Mouse (Mus musculus) CH12.LX (cell line): ENCODE data around the gene Ralbp1. TPM values are rescaled to one million over a fixed set of nuclear protein-coding genes. Genes with fewer than 3 reads are reported as not detected.
A peak's percentile ranks its signal among the peaks of the same experiment; 100 is the strongest.

Experiments used
- DNase-seq: peaks from one replicate; pipeline ENCODE4 v3.0.0-alpha.2; 2013; ENCODE audit errors: extremely low read depth
- H3K27ac ChIP-seq: 2 replicates; pipeline ENCODE4 v1.5.1; 2012; ENCODE audit warnings: low read depth, mild to moderate bottlenecking, control low read depth, moderate library complexity; ENCODE audit not compliant: insufficient read depth
- H3K27me3 ChIP-seq: replicated peaks from 2 replicates; pipeline ENCODE3; 2012; ENCODE audit warnings: inconsistent platforms
- H3K36me3 ChIP-seq, 2 experiments: replicated peaks in 1 of 2; 2 replicates each; pipeline versions ENCODE3 to v1.6.1; 2012; ENCODE audit warnings: inconsistent platforms in 1 of 2, low read length in 1 of 2, mild to moderate bottlenecking in 1 of 2, mixed read lengths in 1 of 2, moderate library complexity in 1 of 2; ENCODE audit not compliant: control insufficient read depth in 1 of 2, insufficient read depth in 1 of 2
- H3K4me1 ChIP-seq, 2 experiments: 2 replicates each; pipeline ENCODE4 v1.6.1; 2012; ENCODE audit warnings: inconsistent platforms in 1 of 2, moderate library complexity in 1 of 2; ENCODE audit not compliant: insufficient read depth in 2 of 2, control insufficient read depth in 1 of 2
- H3K4me2 ChIP-seq: 2 replicates; pipeline ENCODE4 v1.6.1; 2012; ENCODE audit warnings: low read depth, mild to moderate bottlenecking, control low read depth; ENCODE audit not compliant: poor library complexity, insufficient read depth, severe bottlenecking
- H3K4me3 ChIP-seq, 3 experiments: fragments of 150-350 bp in 1 of 3; sonication (generic) in 1 of 3; replicated peaks in 1 of 3; 2 replicates each; pipeline versions ENCODE3 to v1.5.1; 2011 to 2012; ENCODE audit warnings: low read depth in 2 of 3, low read length in 2 of 3, mild to moderate bottlenecking in 2 of 3, moderate library complexity in 2 of 3, control low read depth in 1 of 3, improper control_type of control experiment in 1 of 3, inconsistent platforms in 1 of 3, mixed read lengths in 1 of 3; ENCODE audit not compliant: poor library complexity in 1 of 3
- H3K79me2 ChIP-seq: replicated peaks from 2 replicates; pipeline ENCODE4 v1.6.1; 2012; ENCODE audit warnings: mild to moderate bottlenecking, moderate library complexity; ENCODE audit not compliant: control insufficient read depth, poor library complexity, insufficient read depth, severe bottlenecking; ENCODE audit errors: extremely low read depth
- H3K9ac ChIP-seq: 2 replicates; pipeline ENCODE4 v1.6.1; 2012; ENCODE audit warnings: low read depth, mild to moderate bottlenecking, control low read depth, moderate library complexity; ENCODE audit not compliant: insufficient read depth
- H3K9me3 ChIP-seq: replicated peaks from 2 replicates; pipeline ENCODE3; 2012; ENCODE audit warnings: low read length, inconsistent platforms, mixed read lengths
- BHLHE40 ChIP-seq: IDR thresholded peaks from 2 replicates; pipeline ENCODE4 v1.6.1; 2011; ENCODE audit warnings: mild to moderate bottlenecking, low read depth, low read length, improper control_type of control experiment
- CHD2 ChIP-seq: IDR thresholded peaks from 2 replicates; pipeline ENCODE4 v1.6.1; 2011; ENCODE audit warnings: low read length, improper control_type of control experiment
- CTCF ChIP-seq, 2 experiments: IDR thresholded peaks in 1 of 2; conservative IDR thresholded peaks in 1 of 2; 2 replicates each; pipeline ENCODE4 v1.5.1; 2011 to 2012; ENCODE audit warnings: low read depth in 2 of 2, low read length in 2 of 2, improper control_type of control experiment in 1 of 2, inconsistent platforms in 1 of 2, mild to moderate bottlenecking in 1 of 2, moderate library complexity in 1 of 2
- E2F4 ChIP-seq: IDR thresholded peaks from 2 replicates; pipeline ENCODE4 v1.6.1; 2011; ENCODE audit warnings: low read depth, low read length, improper control_type of control experiment; ENCODE audit not compliant: insufficient replicate concordance
- ELF1 ChIP-seq: IDR thresholded peaks from 2 replicates; pipeline ENCODE4 v1.6.1; 2014; ENCODE audit warnings: low read depth, mild to moderate bottlenecking, inconsistent platforms, low read length, improper control_type of control experiment
- EP300 ChIP-seq: IDR thresholded peaks from 2 replicates; pipeline ENCODE4 v1.6.1; 2011; ENCODE audit warnings: low read length, improper control_type of control experiment
- HCFC1 ChIP-seq: IDR thresholded peaks from 2 replicates; pipeline ENCODE4 v1.6.1; 2012; ENCODE audit warnings: low read depth, mild to moderate bottlenecking, inconsistent platforms, low read length, improper control_type of control experiment
- JUND ChIP-seq: conservative IDR thresholded peaks from 2 replicates; pipeline ENCODE4 v1.6.1; 2011; ENCODE audit warnings: low read depth, low read length, improper control_type of control experiment
- KAT2A ChIP-seq: IDR thresholded peaks from 2 replicates; pipeline ENCODE4 v1.6.1; 2012; ENCODE audit warnings: low read length, improper control_type of control experiment, inconsistent platforms; ENCODE audit not compliant: insufficient replicate concordance
- MAFK ChIP-seq: IDR thresholded peaks from 2 replicates; pipeline ENCODE4 v1.6.1; 2011; ENCODE audit warnings: low read length, improper control_type of control experiment; ENCODE audit not compliant: insufficient replicate concordance
- MAX ChIP-seq: IDR thresholded peaks from 2 replicates; pipeline ENCODE4 v1.6.1; 2011; ENCODE audit warnings: low read length, improper control_type of control experiment
- MEF2A ChIP-seq: IDR thresholded peaks from 2 replicates; pipeline ENCODE4 v1.6.1; 2014; ENCODE audit warnings: low read depth, mild to moderate bottlenecking, inconsistent platforms, low read length, improper control_type of control experiment, borderline replicate concordance
- MXI1 ChIP-seq: IDR thresholded peaks from 2 replicates; pipeline ENCODE4 v1.6.1; 2011; ENCODE audit warnings: mild to moderate bottlenecking, low read depth, low read length, improper control_type of control experiment
- MYC ChIP-seq: IDR thresholded peaks from 2 replicates; pipeline ENCODE4 v1.6.1; 2011; ENCODE audit warnings: low read depth, mild to moderate bottlenecking, improper control_type of control experiment, low read length
- PAX5 ChIP-seq: IDR thresholded peaks from 2 replicates; pipeline ENCODE4 v1.6.1; 2012; ENCODE audit warnings: low read length, inconsistent platforms, mixed read lengths
- POLR2A ChIP-seq: IDR thresholded peaks from 2 replicates; pipeline ENCODE4 v1.6.1; 2011; ENCODE audit warnings: low read depth, mild to moderate bottlenecking, improper control_type of control experiment, low read length
- POLR2AphosphoS2 ChIP-seq: IDR thresholded peaks from 2 replicates; pipeline ENCODE4 v1.6.1; 2011; ENCODE audit warnings: low read depth, low read length, improper control_type of control experiment
- SMC3 ChIP-seq: IDR thresholded peaks from 2 replicates; pipeline ENCODE4 v1.6.1; 2011; ENCODE audit warnings: low read depth, low read length, improper control_type of control experiment
- TBP ChIP-seq: conservative IDR thresholded peaks from 2 replicates; pipeline ENCODE4 v1.6.1; 2011; ENCODE audit warnings: low read depth, low read length, improper control_type of control experiment
- TCF12 ChIP-seq: IDR thresholded peaks from 2 replicates; pipeline ENCODE4 v1.6.1; 2014; ENCODE audit warnings: low read depth, mild to moderate bottlenecking, inconsistent platforms, low read length, improper control_type of control experiment
- USF2 ChIP-seq: conservative IDR thresholded peaks from 2 replicates; pipeline ENCODE4 v1.6.1; 2011; ENCODE audit warnings: low read depth, low read length, improper control_type of control experiment
- ZC3H11A ChIP-seq: IDR thresholded peaks from 2 replicates; pipeline ENCODE4 v1.6.1; 2012; ENCODE audit warnings: low read depth, mild to moderate bottlenecking, inconsistent platforms, low read length, improper control_type of control experiment
- ZNF384 ChIP-seq: IDR thresholded peaks from 2 replicates; pipeline ENCODE4 v1.6.1; 2012; ENCODE audit warnings: low read depth, low read length, improper control_type of control experiment, inconsistent platforms
- dilution Hi-C: fragments of 300-500 bp; cut with MboI; formaldehyde crosslinking; loops from 2 replicates; pipeline ENCODE4 v1.14.3; 2020; ENCODE audit warnings: low sequenced_read_pairs; ENCODE audit not compliant: extremely low pct_unique_long_range_greater_than_20kb, extremely low pct_ligation_motif_present
- in situ Hi-C: fragments of 300-500 bp; cut with MboI; formaldehyde crosslinking; loops from 3 replicates; pipeline ENCODE4 v1.14.3; 2019; ENCODE audit warnings: low sequenced_read_pairs, low pct_ligation_motif_present, low pct_unique_long_range_greater_than_20kb, mixed read lengths
- polyA plus RNA-seq: library from polyadenylated mRNA; unstranded; fragments of >175 nt; gene quantifications from 2 replicates; pipeline ENCODE4 v1.2.1, GENCODE M21; 2012; ENCODE audit warnings: low read depth; ENCODE audit not compliant: insufficient read length
- total RNA-seq, 2 experiments: library from RNA; depleted of rRNA; stranded (reverse); fragments of 300-350 nt in 1 of 2; fragments of >200 nt in 1 of 2; gene quantifications; 2 replicates each; pipeline ENCODE4 v1.2.3; 2012 to 2014

Gene Ralbp1
- total and polyA plus RNA-seq, 3 experiments, result 25.3 to 27.2 (median 26.5) TPM

GRCm38 (mm10) chr17:65799353-65799752 lies 86.2 kb downstream of the Ralbp1 start:
- TF ChIP-seq ZC3H11A (no peak), USF2 (no peak), POLR2AphosphoS2 (no peak), E2F4 (no peak), JUND (no peak), POLR2A (no peak), KAT2A (no peak), CHD2 (no peak), MYC (no peak), SMC3 (no peak), MAFK (no peak), CTCF (conservative IDR thresholded peaks at IDR 0.05 in 1 of 2, IDR thresholded peaks at IDR 0.05 in 1 of 2; ENCODE audit: low read depth in 2 of 2, low read length in 2 of 2) (no peak), PAX5 (no peak), TBP (no peak), EP300 (no peak), MEF2A (no peak), HCFC1 (no peak), TCF12 (no peak), ZNF384 (no peak)
- no peak overlapping the region for H3K27ac ChIP-seq
- peaks cover 27% of the 10 kb centered on the region for H3K79me2 ChIP-seq
- no peak overlapping the region for H3K4me2 ChIP-seq
- no peaks in the 10 kb centered on the region for H3K9me3 ChIP-seq
- H3K36me3 ChIP-seq, result peaks cover 6 to 35% of the 10 kb centered on the region in 2 experiments
- no peak overlapping the region for H3K4me3 ChIP-seq
- H3K27me3 ChIP-seq, result no peaks in the 10 kb centered on the region
- H3K9ac ChIP-seq, result no peak overlapping the region
- dilution Hi-C loops (no loop called here), in situ Hi-C loops (no loop called here)
- no peak for DNase-seq
- peaks cover 5 to 56% of the 10 kb centered on the region in 2 experiments for H3K4me1 ChIP-seq

GRCm38 (mm10) chr17:65798446-65798845 lies 87.2 kb downstream of the Ralbp1 start:
- Histone ChIP-seq H3K4me3 (no peak overlapping the region), H3K27me3 (no peaks in the 10 kb centered on the region), H3K9me3 (no peaks in the 10 kb centered on the region), H3K27ac (no peak overlapping the region), H3K79me2 (peaks cover 33% of the 10 kb centered on the region), H3K9ac (no peak overlapping the region), H3K36me3 (peaks cover 6 to 31% of the 10 kb centered on the region in 2 experiments), H3K4me1 (peaks cover 5 to 59% of the 10 kb centered on the region in 2 experiments), H3K4me2 (no peak overlapping the region)
- dilution Hi-C loops, result no loop called here
- no peak for DNase-seq
- TF ChIP-seq MXI1, result 0 out of 2 replicates have a peak, but pooled peaks have one; percentile 37
- TF ChIP-seq TBP, result no peak
- no peak for TF ChIP-seq EP300
- TF ChIP-seq BHLHE40, result peak; percentile 40; the same call in 1 of the 2 replicates
- TF ChIP-seq ELF1, result no peak
- peak; percentile 84 for TF ChIP-seq MAX
- peak; percentile 38 for TF ChIP-seq USF2
- in situ Hi-C loops, result no loop called here

Other genes with a start within 250 kb of the Ralbp1 start
- gene Txndc2, start 243.6 kb downstream of the Ralbp1 start, total RNA-seq (2012; rRNA removed), result not detected in 2 replicates
- not detected in 2 replicates for gene Txndc2, start 243.6 kb downstream of the Ralbp1 start, total RNA-seq (2014; rRNA removed)
- gene Txndc2, start 243.6 kb downstream of the Ralbp1 start, polyA plus RNA-seq, result not detected in 2 replicates
- gene Rab31, start 113.0 kb downstream of the Ralbp1 start, total RNA-seq (2012; rRNA removed), result 2.8 and 3.2 TPM in 2 replicates
- 0.82 and 1.2 TPM in 2 replicates for gene Rab31, start 113.0 kb downstream of the Ralbp1 start, total RNA-seq (2014; rRNA removed)
- 0.48 and 0.79 TPM in 2 replicates for gene Rab31, start 113.0 kb downstream of the Ralbp1 start, polyA plus RNA-seq
- gene Ppp4r1, start 103.2 kb downstream of the Ralbp1 start, total RNA-seq (2012; rRNA removed), result 11.2 and 13.6 TPM in 2 replicates
- gene Ppp4r1, start 103.2 kb downstream of the Ralbp1 start, total RNA-seq (2014; rRNA removed), result 12.9 and 13.0 TPM in 2 replicates
- gene Ppp4r1, start 103.2 kb downstream of the Ralbp1 start, polyA plus RNA-seq, result 17.1 and 21.7 TPM in 2 replicates
- gene Twsg1, start 65.4 kb upstream of the Ralbp1 start, total RNA-seq (2012; rRNA removed), result 17.4 and 18.2 TPM in 2 replicates
- gene Twsg1, start 65.4 kb upstream of the Ralbp1 start, total RNA-seq (2014; rRNA removed), result 12.0 and 12.6 TPM in 2 replicates
- 12.5 and 13.4 TPM in 2 replicates for gene Twsg1, start 65.4 kb upstream of the Ralbp1 start, polyA plus RNA-seq
- gene Ankrd12, start 191.3 kb upstream of the Ralbp1 start, total RNA-seq (2012; rRNA removed), result 5.6 and 5.7 TPM in 2 replicates
- 1.1 and 1.7 TPM in 2 replicates for gene Ankrd12, start 191.3 kb upstream of the Ralbp1 start, total RNA-seq (2014; rRNA removed)
- 1.2 and 1.6 TPM in 2 replicates for gene Ankrd12, start 191.3 kb upstream of the Ralbp1 start, polyA plus RNA-seq
- gene Ndufv2, start 215.8 kb upstream of the Ralbp1 start, total RNA-seq (2012; rRNA removed), result 108 and 122 TPM in 2 replicates
- 260 and 300 TPM in 2 replicates for gene Ndufv2, start 215.8 kb upstream of the Ralbp1 start, total RNA-seq (2014; rRNA removed)
- 200 and 201 TPM in 2 replicates for gene Ndufv2, start 215.8 kb upstream of the Ralbp1 start, polyA plus RNA-seq
- 18.3 and 20.3 TPM in 2 replicates for gene Washc1, start 225.7 kb upstream of the Ralbp1 start, total RNA-seq (2012; rRNA removed)
- gene Washc1, start 225.7 kb upstream of the Ralbp1 start, total RNA-seq (2014; rRNA removed), result 16.4 and 16.5 TPM in 2 replicates
- gene Washc1, start 225.7 kb upstream of the Ralbp1 start, polyA plus RNA-seq, result 27.4 and 27.8 TPM in 2 replicates
- 17.8 and 22.7 TPM in 2 replicates for gene Ddx11, start 237.7 kb upstream of the Ralbp1 start, total RNA-seq (2012; rRNA removed)
- 11.8 and 12.7 TPM in 2 replicates for gene Ddx11, start 237.7 kb upstream of the Ralbp1 start, total RNA-seq (2014; rRNA removed)
- 21.5 and 22.6 TPM in 2 replicates for gene Ddx11, start 237.7 kb upstream of the Ralbp1 start, polyA plus RNA-seq